Mouse (Mus musculus) ES-Bruce4 (cell line): ENCODE results near the gene Cul9. TPM values are rescaled to one million over a fixed set of nuclear protein-coding genes. Genes with fewer than 3 reads are reported as not detected.

ENCODE experiments used
- H3K27ac ChIP-seq: 2 replicates; pipeline ENCODE4 v1.5.1; 2012; ENCODE audit warnings: low read length, inconsistent platforms; ENCODE audit not compliant: insufficient read depth
- H3K27me3 ChIP-seq: 2 replicates; pipeline ENCODE4 v1.6.1; 2012; ENCODE audit warnings: mild to moderate bottlenecking, low read length, inconsistent platforms; ENCODE audit not compliant: control insufficient read depth, poor library complexity, insufficient read depth, severe bottlenecking
- H3K36me3 ChIP-seq: 2 replicates; pipeline ENCODE4 v1.6.1; 2012; ENCODE audit warnings: inconsistent platforms, mild to moderate bottlenecking, low read length, moderate library complexity; ENCODE audit not compliant: control insufficient read depth, poor library complexity, insufficient read depth, severe bottlenecking
- H3K4me1 ChIP-seq: one replicate; pipeline ENCODE4 v1.8.1; 2011; ENCODE audit warnings: low read length; ENCODE audit not compliant: control insufficient read depth, insufficient read depth
- H3K4me3 ChIP-seq: 2 replicates; pipeline ENCODE4 v1.5.1; 2011; ENCODE audit warnings: low read depth, mild to moderate bottlenecking, low read length
- H3K9ac ChIP-seq: 2 replicates; pipeline ENCODE4 v1.6.1; 2012; ENCODE audit warnings: low read depth, mild to moderate bottlenecking, inconsistent platforms; ENCODE audit not compliant: poor library complexity, severe bottlenecking
- H3K9me3 ChIP-seq: replicated peaks from 2 replicates; pipeline ENCODE4 v1.6.1; 2012; ENCODE audit warnings: mild to moderate bottlenecking, low read length, inconsistent platforms; ENCODE audit not compliant: control insufficient read depth, poor library complexity, insufficient read depth, severe bottlenecking
- CTCF ChIP-seq: IDR thresholded peaks from one replicate; pipeline ENCODE4 v1.8.1; 2011; ENCODE audit warnings: low read depth, low read length
- EP300 ChIP-seq: IDR thresholded peaks from 2 replicates; pipeline ENCODE4 v1.6.1; 2011; ENCODE audit warnings: low read depth, low read length; ENCODE audit not compliant: insufficient read depth
- POLR2A ChIP-seq: IDR thresholded peaks from one replicate; pipeline ENCODE4 v1.8.1; 2011; ENCODE audit warnings: low read length; ENCODE audit not compliant: insufficient read depth
- polyA plus RNA-seq: library from polyadenylated mRNA; stranded (reverse); fragments of >200 nt; gene quantifications from 2 replicates; pipeline ENCODE4 v1.2.4, GENCODE M21; 2011; ENCODE audit warnings: low read depth; ENCODE audit not compliant: missing spikeins, insufficient read depth, insufficient read length

Gene Cul9
- polyA plus RNA-seq: 4.4 and 6.2 TPM in 2 replicates

DNA sequence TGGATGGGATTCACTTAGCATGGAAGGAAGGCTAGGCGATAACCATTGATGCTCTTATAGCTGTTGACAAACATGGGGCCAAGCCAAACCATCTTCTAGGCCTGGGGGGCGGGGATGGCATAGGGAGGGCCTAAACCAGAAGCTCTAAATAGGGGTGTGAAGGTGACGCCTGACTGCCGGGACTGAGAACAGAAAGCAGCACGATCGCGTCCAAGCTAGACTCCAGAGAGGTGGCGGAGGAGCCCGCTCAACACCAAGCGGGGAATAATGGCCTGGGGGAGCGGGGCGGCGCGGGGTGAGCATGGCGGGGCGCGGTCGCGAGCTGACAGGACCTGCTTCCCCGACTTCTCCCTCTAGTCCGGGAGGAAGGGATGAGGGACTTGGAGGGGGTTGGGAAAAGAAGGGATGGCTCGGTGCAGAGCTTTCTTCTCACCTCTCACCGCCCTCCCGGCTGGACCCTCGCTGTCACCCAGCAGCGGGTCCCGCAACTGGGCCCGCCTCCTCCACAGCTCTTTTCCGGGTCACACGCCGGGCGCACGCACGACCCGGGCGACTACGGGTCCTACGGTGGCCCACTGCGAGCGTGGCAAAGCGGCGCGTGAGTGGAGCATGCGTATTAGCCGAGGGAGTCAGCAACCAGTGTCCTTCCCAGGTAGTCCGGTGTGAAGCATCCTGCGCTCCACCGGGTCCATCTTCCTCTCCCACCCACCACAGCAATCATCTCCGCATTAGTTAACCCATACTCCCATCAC, at the start of gene Cul9:
TSS of gene Cul9 (minus strand) at position 576 of the 752 bp plus-strand sequence.
- H3K9ac ChIP-seq: peak within 1 kb of the TSS; percentile 54
- no peaks in the 10 kb centered on the region for H3K27me3 ChIP-seq
- TF ChIP-seq POLR2A: no peak
- H3K36me3 ChIP-seq: 0 out of 2 replicates have a peak, but pooled peaks cover 4% of the 10 kb centered on the region
- H3K9me3 ChIP-seq: no peaks in the 10 kb centered on the region
- H3K27ac ChIP-seq: peak within 1 kb of the TSS; percentile 11; the same call in 1 of the 2 replicates
- peak within 1 kb of the TSS; percentile 53 for H3K4me3 ChIP-seq
- peaks cover 6% of the 10 kb centered on the region for H3K4me1 ChIP-seq

DNA sequence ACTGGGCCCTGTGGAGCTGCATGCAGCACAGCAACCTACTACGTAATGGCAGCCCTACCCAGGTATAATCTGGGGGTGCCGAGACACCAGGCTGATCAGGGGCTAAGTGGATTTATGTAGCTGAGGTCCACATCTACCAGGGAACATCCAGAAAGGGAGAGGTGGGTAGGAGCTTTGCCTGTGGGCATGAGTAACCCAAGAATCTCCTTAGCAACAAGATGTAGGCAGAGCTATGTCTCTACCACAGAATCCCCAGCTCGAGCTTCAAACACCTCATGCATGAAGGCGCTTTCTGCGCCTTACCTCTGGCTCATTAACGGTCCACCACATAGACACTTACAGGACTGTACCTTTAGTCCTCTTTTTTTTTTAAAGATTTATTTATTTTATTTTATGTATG, 49.1 kb upstream of the Cul9 start:
- H3K9ac ChIP-seq: no peak overlapping the region; the same call in 1 of the 2 replicates

DNA sequence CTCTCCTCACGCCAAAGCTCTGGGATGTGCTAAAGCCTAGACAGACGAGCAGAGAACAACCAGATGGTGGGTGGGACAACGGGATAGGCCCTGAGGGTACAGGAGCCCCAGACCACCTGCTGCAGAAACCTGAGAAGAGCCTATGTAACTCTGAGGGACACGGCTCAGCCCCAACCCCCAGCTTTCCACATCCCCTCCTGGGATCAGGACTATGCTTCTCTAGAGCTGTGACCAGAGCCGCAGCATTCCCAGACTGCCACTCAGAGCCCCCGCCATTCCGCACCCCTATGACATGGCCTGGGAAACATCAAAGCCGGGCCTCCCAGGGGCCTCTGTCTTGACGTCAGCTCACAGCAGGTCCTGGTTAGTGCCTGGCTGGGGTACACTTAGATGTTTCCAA, 48.4 kb upstream of the Cul9 start:
- peaks cover 18% of the 10 kb centered on the region for H3K4me1 ChIP-seq
- no peak overlapping the region for H3K9ac ChIP-seq
- no peaks in the 10 kb centered on the region for H3K9me3 ChIP-seq
- TF ChIP-seq EP300 (peak; percentile 80; the same call in 1 of the 2 replicates), CTCF (no peak)
- H3K27ac ChIP-seq: peak overlapping the region; percentile 30; the same call in 1 of the 2 replicates
- H3K36me3 ChIP-seq: peaks cover 4% of the 10 kb centered on the region; the same call in 1 of the 2 replicates
- no peaks in the 10 kb centered on the region for H3K27me3 ChIP-seq
- H3K4me3 ChIP-seq: no peak overlapping the region

More for the DNA sequence above, 49.1 kb upstream of the Cul9 start:
- Histone ChIP-seq H3K4me3 (no peak overlapping the region), H3K27me3 (no peaks in the 10 kb centered on the region), H3K4me1 (peaks cover 18% of the 10 kb centered on the region), H3K27ac (peak overlapping the region; percentile 30; the same call in 1 of the 2 replicates), H3K9me3 (no peaks in the 10 kb centered on the region), H3K36me3 (no peaks in the 10 kb centered on the region)
- no peak for TF ChIP-seq CTCF
- TF ChIP-seq EP300: no peak
- no peak for TF ChIP-seq POLR2A

DNA sequence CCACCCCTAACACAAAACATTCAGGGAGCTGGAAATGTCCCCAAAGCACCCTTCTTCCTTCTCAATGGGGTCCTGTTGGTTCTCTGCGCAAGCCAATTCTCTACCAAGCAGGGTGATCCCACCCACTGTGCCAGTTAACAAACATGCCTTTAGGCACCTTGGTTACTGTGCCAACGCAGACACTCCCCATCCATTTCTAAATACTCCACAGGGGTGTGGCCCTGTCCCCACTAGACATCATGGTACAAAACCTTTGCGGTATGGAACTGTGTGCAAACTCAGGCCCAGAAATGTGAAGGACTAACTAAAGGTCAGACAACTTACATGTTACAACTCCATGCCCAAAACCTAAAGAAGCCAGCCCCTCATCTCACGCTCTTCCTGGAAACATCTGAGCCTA, 46.9 kb upstream of the Cul9 start:
- H3K9me3 ChIP-seq: no peaks in the 10 kb centered on the region
- no peak overlapping the region for H3K9ac ChIP-seq
- no peak overlapping the region for H3K4me3 ChIP-seq
- peaks cover 9% of the 10 kb centered on the region; the same call in 1 of the 2 replicates for H3K36me3 ChIP-seq
- H3K27me3 ChIP-seq: no peaks in the 10 kb centered on the region
- no peak for TF ChIP-seq CTCF
- TF ChIP-seq POLR2A: no peak
- TF ChIP-seq EP300: no peak
- no peak overlapping the region for H3K27ac ChIP-seq
- H3K4me1 ChIP-seq: peaks cover 18% of the 10 kb centered on the region

DNA sequence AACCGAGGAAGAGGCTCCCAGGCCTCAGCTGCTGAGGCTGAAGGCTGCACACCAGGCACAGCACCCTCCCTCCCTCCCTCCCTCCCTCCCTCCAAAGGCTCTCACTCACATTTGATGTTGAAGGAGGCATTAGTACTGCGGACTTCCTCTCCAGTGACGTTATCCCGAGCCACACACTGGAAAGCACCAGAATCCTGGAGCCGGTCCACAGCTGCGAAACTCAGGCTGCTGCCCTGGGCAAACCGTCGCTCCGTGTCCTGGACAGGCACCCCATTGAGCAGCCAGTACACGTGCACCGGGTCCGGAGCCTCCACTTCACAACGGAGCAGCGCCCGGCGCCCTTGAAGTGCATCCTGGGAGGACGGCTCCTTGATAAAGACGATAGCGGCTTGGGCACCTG, 45.2 kb upstream of the Cul9 start:
- H3K27me3 ChIP-seq: no peaks in the 10 kb centered on the region
- TF ChIP-seq EP300 (no peak), POLR2A (no peak), CTCF (no peak)
- no peak overlapping the region for H3K9ac ChIP-seq
- H3K9me3 ChIP-seq: no peaks in the 10 kb centered on the region
- no peak overlapping the region for H3K4me3 ChIP-seq
- H3K36me3 ChIP-seq: peaks cover 13% of the 10 kb centered on the region
- H3K27ac ChIP-seq: no peak overlapping the region
- H3K4me1 ChIP-seq: peaks cover 10% of the 10 kb centered on the region

DNA sequence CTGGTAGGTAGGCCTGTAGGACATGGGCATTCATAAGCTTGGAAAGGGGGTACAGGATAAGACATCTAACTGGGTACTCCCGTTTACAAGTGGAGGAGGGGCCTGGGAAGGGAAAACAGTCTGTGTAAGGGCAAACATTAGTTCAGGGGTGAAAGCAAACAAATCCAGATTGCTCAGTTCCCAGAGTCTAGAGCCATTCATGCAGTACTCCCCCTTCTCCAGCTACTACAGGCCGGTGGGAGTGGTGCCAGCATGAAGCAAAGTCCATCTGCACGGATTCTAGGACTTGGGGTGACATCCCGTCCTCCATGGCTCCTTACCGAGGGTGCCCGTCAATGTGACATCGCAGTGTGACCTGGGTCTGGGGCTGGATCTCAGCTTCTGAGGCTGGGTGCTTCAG, 44.3 kb upstream of the Cul9 start:
- no peak for TF ChIP-seq POLR2A
- no peak for TF ChIP-seq CTCF
- H3K36me3 ChIP-seq: peaks cover 14% of the 10 kb centered on the region

More for the DNA sequence above, 44.3 kb upstream of the Cul9 start:
- H3K4me3 ChIP-seq: no peak overlapping the region
- no peaks in the 10 kb centered on the region for H3K27me3 ChIP-seq
- H3K27ac ChIP-seq: no peak overlapping the region
- no peak overlapping the region for H3K9ac ChIP-seq
- H3K9me3 ChIP-seq: no peaks in the 10 kb centered on the region
- peaks cover 10% of the 10 kb centered on the region for H3K4me1 ChIP-seq
